Mouse (Mus musculus) olfactory bulb, adult 2 months (tissue): ENCODE data around the gene Ctsc. TPM values are rescaled to one million over a fixed set of nuclear protein-coding genes. Genes with fewer than 3 reads are reported as not detected.

Experiments
- H3K27ac ChIP-seq: fragments of 200-500 bp; 2 replicates; pipeline ENCODE4 v1.5.1; 2012; ENCODE audit warnings: low read depth, low read length; ENCODE audit not compliant: insufficient read depth
- H3K4me1 ChIP-seq: fragments of 200-500 bp; 2 replicates; pipeline ENCODE4 v1.6.1; 2012; ENCODE audit warnings: low read length; ENCODE audit not compliant: control insufficient read depth, insufficient read depth
- H3K4me3 ChIP-seq: fragments of 200-500 bp; 2 replicates; pipeline ENCODE4 v1.5.1; 2012; ENCODE audit warnings: mild to moderate bottlenecking, low read depth, low read length, moderate library complexity; ENCODE audit not compliant: insufficient read depth
- CTCF ChIP-seq: fragments of 200-500 bp; IDR thresholded peaks from 2 replicates; pipeline ENCODE4 v1.5.1; 2012; ENCODE audit warnings: low read depth, mild to moderate bottlenecking, low read length, moderate library complexity; ENCODE audit not compliant: insufficient read depth
- POLR2A ChIP-seq: fragments of 200-500 bp; IDR thresholded peaks from 2 replicates; pipeline ENCODE4 v1.6.1; 2012; ENCODE audit warnings: mild to moderate bottlenecking, low read depth, low read length, moderate library complexity; ENCODE audit not compliant: insufficient read depth
- WGBS: fragments of 180-500 bp; shearing (Covaris S2); methylation state at CpG from one replicate; pipeline ENCODE4 v1.1.7; 2018; 5-methylcytosine and 5-hydroxymethylcytosine counted together
- polyA plus RNA-seq: library from polyadenylated mRNA; stranded (reverse); fragments of >200 nt; gene quantifications from 2 replicates; pipeline ENCODE4 v1.2.4, GENCODE M21; 2012; ENCODE audit warnings: low replicate concordance; ENCODE audit not compliant: missing spikeins, insufficient read depth, insufficient read length

The Ctsc gene
- polyA plus RNA-seq, 1 experiment: not detected

DNA sequence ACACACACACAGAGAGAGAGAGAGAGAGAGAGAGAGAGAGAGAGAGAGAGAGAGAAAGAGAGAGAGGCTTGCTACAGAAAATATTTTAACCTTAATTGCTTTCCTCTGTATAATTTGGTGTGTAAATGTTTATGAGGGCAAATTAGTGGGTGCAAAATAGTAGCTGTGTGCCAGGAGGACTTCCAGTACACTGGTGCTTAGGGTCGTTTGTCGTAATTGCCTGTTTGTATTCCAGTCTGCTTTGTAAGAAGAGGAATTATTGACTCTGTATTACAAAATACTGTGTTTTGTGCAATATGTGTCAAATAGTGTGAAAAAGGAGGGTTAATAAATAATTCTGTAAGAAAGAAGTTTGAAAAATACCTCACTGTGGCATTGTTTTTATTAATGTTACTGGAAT, 13.2 kb downstream of the Ctsc start:
- Histone ChIP-seq H3K4me1 (no peaks in the 10 kb centered on the region), H3K4me3 (no peak overlapping the region), H3K27ac (no peak overlapping the region)
- WGBS: 22% methylated on average over 2 of the region's 2 CpGs
- no peak for TF ChIP-seq CTCF
- TF ChIP-seq POLR2A: no peak

DNA sequence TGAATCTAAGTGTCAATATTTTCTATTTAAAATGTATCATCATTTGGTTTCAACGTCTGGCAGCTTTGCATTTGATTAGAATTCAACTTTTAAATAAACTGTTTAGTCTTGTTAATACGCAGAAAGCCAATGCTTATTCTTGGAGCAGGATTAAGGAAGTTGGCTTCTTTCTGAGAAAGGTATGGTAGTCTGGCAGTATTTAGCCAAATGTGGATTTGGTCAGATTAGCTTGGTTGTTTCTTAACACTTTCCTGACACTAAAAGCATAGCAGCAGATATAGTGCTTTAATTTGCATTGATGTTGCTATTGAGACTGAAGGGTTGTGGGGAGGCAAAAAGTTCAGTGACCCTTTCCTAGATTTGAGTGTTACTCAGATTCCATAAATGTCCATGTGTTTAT, 14.2 kb downstream of the Ctsc start:
- no peaks in the 10 kb centered on the region for H3K4me1 ChIP-seq
- H3K4me3 ChIP-seq: no peak overlapping the region
- 71% methylated on average over 2 of the region's 2 CpGs for WGBS
- TF ChIP-seq POLR2A (no peak), CTCF (no peak)
- H3K27ac ChIP-seq: no peak overlapping the region

DNA sequence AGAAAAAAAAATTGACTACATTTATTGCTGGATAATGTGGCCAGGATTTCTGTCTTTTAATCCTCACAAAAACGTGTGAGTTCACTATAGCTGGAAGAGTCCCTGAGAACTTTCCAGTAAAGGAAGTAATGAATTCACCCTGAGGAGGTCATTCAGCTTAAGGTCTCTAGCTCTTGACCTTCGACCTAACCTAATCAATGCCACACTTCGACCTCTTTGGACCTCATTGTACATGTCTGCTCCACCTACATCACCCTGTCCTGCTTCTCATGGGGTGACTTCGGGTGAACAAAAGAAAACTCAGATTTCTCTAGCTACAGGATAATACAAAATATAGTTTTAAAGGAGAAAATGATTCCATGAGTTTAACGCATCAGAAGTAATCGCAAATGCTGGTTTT, 16.0 kb downstream of the Ctsc start:
- 84% methylated on average over 6 of the region's 6 CpGs for WGBS
- Histone ChIP-seq H3K4me1 (no peaks in the 10 kb centered on the region), H3K4me3 (no peak overlapping the region), H3K27ac (no peak overlapping the region)
- TF ChIP-seq CTCF (no peak), POLR2A (no peak)

DNA sequence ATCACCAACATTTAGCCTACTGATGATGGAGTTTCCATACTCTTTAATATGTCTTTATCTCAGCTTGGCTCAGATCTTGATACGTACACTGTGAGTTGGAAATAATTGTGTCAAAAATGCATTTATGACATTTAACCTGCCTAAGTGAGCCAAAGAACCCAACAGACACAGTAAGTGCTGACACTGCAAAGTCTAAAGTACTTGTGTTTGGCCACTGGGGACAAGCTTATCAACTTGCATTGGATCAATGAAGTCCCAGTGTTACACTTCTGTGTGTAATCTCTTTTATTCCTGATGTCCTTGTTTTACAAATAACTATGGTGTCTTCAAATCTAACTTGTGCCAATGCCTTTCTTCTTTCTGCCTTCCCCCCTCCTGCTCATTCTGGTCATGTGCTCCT, 18.1 kb downstream of the Ctsc start:
- Histone ChIP-seq H3K4me1 (no peaks in the 10 kb centered on the region), H3K27ac (no peak overlapping the region), H3K4me3 (no peak overlapping the region)
- WGBS: 96% methylated on average over 1 of the region's 1 CpGs
- TF ChIP-seq CTCF: no peak

DNA sequence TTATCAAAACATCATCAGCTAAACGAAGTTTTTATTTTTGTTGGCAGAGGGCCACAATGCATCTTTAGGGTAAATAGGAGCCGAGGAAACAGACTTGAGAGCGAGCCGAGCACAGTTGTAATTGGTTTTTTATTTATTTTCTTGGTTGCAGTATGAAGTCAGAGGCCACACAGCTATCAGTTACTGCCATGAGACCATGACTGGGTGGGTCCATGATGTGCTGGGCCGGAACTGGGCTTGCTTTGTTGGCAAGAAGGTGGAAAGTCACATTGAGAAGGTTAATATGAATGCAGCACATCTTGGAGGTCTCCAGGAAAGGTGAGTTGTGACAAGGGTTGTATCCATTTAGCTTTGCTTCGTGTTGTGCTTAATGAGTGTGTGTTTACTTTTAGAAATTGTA, 19.0 kb downstream of the Ctsc start:
- Histone ChIP-seq H3K27ac (no peak overlapping the region), H3K4me1 (no peaks in the 10 kb centered on the region), H3K4me3 (no peak overlapping the region)
- WGBS: 77% methylated on average over 6 of the region's 6 CpGs
- TF ChIP-seq POLR2A (no peak), CTCF (no peak)

DNA sequence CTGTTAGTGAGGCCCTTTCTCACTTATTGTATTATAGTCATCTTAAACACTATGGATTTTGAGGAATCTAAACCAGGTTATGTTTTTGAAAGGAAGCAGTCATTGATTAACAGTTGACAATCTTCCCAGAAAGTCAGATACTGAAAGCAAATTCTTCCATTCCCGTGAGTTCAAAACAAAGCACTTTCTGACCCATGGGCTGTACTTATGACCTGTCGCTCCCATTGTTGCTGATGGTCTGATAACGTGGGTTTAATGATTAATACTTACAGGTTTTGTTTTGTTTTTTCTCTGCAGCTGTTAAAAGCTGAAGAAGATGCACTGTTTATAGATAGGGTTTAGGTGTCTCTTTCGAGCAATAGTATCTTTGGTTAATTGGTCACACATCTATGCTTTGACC, 27.9 kb downstream of the Ctsc start:
- WGBS: 87% methylated on average over 4 of the region's 4 CpGs
- H3K4me3 ChIP-seq: no peak overlapping the region
- TF ChIP-seq CTCF: no peak
- no peak for TF ChIP-seq POLR2A
- no peak overlapping the region for H3K27ac ChIP-seq
- H3K4me1 ChIP-seq: no peaks in the 10 kb centered on the region

DNA sequence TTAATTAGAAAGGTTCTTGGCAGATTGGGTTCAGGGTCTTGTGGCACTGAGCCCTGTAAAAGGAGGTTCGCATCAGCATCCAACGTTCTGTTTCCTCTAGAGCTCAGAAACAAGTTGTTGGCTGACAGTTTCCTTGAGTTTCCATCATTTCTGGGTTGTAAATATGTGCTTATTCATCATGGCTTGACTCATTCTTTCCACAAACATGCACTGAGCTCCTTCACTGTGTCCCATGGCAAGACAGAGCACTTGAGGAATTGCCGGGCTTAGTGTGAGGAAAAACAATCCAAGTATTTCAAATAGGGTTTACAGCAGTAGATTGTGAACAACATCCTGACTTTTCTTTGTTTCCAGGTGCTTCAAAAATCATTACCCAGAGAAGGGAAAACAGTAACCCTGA, 28.8 kb downstream of the Ctsc start:
- no peak for TF ChIP-seq CTCF
- TF ChIP-seq POLR2A: no peak
- Histone ChIP-seq H3K4me3 (no peak overlapping the region), H3K27ac (no peak overlapping the region), H3K4me1 (no peaks in the 10 kb centered on the region)
- 71% methylated on average over 3 of the region's 3 CpGs for WGBS

DNA sequence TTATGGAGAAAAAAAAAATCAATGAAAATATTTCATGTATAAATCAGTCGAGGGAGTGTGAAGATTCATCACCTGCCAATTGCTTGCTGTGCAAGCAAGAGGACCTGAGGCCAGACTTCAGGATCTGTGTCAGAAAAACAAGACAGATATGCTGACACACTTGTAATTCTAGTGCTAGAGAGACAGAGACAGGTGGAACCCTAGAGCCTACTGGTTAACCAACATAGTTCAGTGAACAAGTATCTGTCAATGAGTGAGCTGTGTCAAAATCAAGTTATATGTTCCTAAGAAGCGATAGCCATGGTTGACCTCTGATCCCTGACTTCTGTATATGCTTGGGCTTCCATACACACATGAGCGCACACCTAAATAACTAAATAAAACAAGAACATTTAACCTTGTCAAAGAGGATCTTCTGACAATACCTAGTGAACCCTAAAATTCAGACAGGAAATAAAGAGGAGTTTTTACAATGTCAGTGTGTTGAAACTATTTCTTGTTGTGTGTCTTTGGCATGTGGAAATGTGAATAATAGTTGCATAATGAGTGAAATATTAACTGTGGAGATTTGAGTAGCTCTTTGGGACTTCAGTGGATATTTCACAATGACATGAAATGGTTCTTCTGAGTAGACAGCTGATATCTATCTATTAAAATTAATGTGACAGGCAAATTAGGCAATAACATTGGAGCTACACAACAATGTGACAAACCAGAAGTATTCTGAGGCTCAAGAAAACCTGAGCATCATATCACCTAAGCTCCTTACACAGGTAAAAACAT, 32.7 kb downstream of the Ctsc start:
- TF ChIP-seq CTCF: no peak
- no peak for TF ChIP-seq POLR2A
- Histone ChIP-seq H3K4me3 (no peak overlapping the region), H3K27ac (no peak overlapping the region), H3K4me1 (no peaks in the 10 kb centered on the region)
- 93% methylated on average over 3 of the region's 3 CpGs for WGBS

DNA sequence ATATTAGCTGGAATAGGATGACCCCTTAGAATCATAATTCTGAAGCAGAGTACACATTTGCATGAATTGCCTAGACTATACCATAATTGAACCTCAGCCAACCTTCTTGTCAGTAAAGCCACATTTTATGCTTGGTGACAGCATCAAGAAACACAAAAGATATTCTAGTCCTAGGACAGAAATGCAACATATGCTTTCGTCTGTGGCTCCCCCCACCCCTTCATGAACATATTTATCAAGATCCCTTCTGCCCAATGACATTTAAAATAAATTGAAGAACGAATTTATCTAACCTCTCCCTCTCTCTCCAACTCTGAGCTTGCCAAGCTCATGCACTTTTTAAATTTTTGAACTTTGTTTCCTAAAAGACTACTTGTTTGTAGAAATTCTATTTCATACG, 38.5 kb downstream of the Ctsc start:
- no peak overlapping the region for H3K27ac ChIP-seq
- 80% methylated on average over 3 of the region's 3 CpGs for WGBS
- H3K4me3 ChIP-seq: no peak overlapping the region
- TF ChIP-seq POLR2A: no peak
- no peak for TF ChIP-seq CTCF
- no peaks in the 10 kb centered on the region for H3K4me1 ChIP-seq

DNA sequence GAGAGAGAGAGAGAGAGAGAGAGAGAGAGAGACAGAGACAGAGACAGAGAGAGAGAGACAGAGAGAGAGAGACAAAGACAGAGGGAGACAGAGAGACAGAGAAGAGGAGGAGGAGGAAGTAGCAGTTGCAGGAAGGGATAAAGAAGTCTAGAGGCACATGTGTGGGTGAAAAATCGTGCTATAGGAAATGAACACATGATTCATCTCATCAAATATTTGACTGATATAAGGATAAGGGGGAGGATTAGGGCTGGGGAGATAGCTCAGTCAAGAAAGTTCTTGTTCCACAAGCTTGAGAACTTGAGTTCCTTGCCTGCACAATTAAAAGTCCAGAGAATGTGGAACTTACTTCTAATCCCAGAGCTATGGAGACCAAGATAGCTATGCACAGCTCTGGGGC, 40.6 kb downstream of the Ctsc start:
- Histone ChIP-seq H3K4me3 (no peak overlapping the region), H3K27ac (no peak overlapping the region), H3K4me1 (no peaks in the 10 kb centered on the region)
- TF ChIP-seq POLR2A: no peak
- TF ChIP-seq CTCF: no peak
- WGBS: 77% methylated on average over 1 of the region's 1 CpGs

DNA sequence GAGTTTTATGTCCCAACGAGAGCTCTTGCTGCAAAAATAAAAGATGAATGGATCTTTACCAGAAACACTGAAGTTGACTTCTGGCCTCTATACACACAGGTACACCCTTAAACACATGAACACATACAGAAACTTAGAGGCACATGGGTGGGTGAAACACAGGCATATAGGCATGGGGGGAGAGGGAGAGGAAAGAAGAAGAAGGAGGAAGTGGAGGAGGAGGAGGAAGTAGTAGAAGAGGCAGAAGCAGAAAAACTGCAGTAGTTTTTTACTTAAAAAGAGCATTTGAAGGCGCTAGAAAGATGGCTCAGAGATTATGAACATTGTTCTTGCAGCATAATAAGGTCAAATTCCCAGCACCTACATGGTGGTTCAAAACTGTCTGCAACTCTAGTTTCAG, 41.0 kb downstream of the Ctsc start:
- 92% methylated on average over 2 of the region's 2 CpGs for WGBS
- TF ChIP-seq POLR2A: no peak
- no peak for TF ChIP-seq CTCF
- no peaks in the 10 kb centered on the region for H3K4me1 ChIP-seq
- no peak overlapping the region for H3K27ac ChIP-seq
- no peak overlapping the region for H3K4me3 ChIP-seq
